Mouse (Mus musculus) regulatory T cell (primary cell): ENCODE data around the gene Tcam1.
"Not testable (repeated sequence)": the region's sequence is repeated elsewhere in the genome, so short reads cannot be mapped to it uniquely, and the experiment has no call there.

Source experiments
- in situ Hi-C: fragments of 300-600 bp; cut with MboI, MseI; formaldehyde crosslinking; loops from one replicate; pipeline ENCODE4 v1.15.1; 2025; ENCODE audit warnings: high pct_unique_total_duplicates

Tcam1 gene

GRCm38 (mm10) chr11:106276454-106276853, at the start of gene Tcam1:
Gene Tcam1, plus strand, starts transcription at chr11:106276672.
- in situ Hi-C loops, result loop anchor here (10.0 kb wide), 1 partner anchor 638 kb away; no protein-coding TSS in a partner anchor

- in situ Hi-C loops, result not testable (repeated sequence)
These were observed 42.5 kb upstream of the Tcam1 start for GRCm38 (mm10) chr11:106233978-106234377.

GRCm38 (mm10) chr11:106246834-106247233, 29.6 kb upstream of the Tcam1 start:
- in situ Hi-C loops, result no loop called here

GRCm38 (mm10) chr11:106249326-106249725, 27.1 kb upstream of the Tcam1 start:
- in situ Hi-C loops, result no loop called here

- in situ Hi-C loops, result no loop called here
These were observed 21.7 kb upstream of the Tcam1 start for GRCm38 (mm10) chr11:106254767-106255166.

- in situ Hi-C loops, result no loop called here
These were observed 21.3 kb upstream of the Tcam1 start for GRCm38 (mm10) chr11:106255174-106255573.

GRCm38 (mm10) chr11:106255685-106256451, 20.6 kb upstream of the Tcam1 start, which contains the start of the genes Ftsj3 and Psmc5:
Gene Ftsj3, minus strand, starts transcription at chr11:106256079.
Gene Psmc5, plus strand, starts transcription at chr11:106256154.
- in situ Hi-C loops, result no loop called here

GRCm38 (mm10) chr11:106256775-106257174, 19.7 kb upstream of the Tcam1 start:
- in situ Hi-C loops, result no loop called here

- in situ Hi-C loops, result no loop called here
These were observed 15.5 kb upstream of the Tcam1 start for GRCm38 (mm10) chr11:106260826-106261450.

- in situ Hi-C loops, result no loop called here
These were observed 12.5 kb upstream of the Tcam1 start for GRCm38 (mm10) chr11:106263963-106264362.

GRCm38 (mm10) chr11:106264988-106265387, 11.5 kb upstream of the Tcam1 start:
- in situ Hi-C loops, result no loop called here

GRCm38 (mm10) chr11:106265570-106265969, 10.9 kb upstream of the Tcam1 start:
- in situ Hi-C loops, result no loop called here

- in situ Hi-C loops, result no loop called here
These were observed 10.0 kb upstream of the Tcam1 start for GRCm38 (mm10) chr11:106266431-106266830.

GRCm38 (mm10) chr11:106267311-106267852, 9.1 kb upstream of the Tcam1 start:
- in situ Hi-C loops, result no loop called here

GRCm38 (mm10) chr11:106267871-106268270, 8.6 kb upstream of the Tcam1 start:
- in situ Hi-C loops, result no loop called here

GRCm38 (mm10) chr11:106268326-106269059, 8.0 kb upstream of the Tcam1 start:
- in situ Hi-C loops, result no loop called here

GRCm38 (mm10) chr11:106269060-106269431, 7.4 kb upstream of the Tcam1 start:
- in situ Hi-C loops, result no loop called here

- in situ Hi-C loops, result loop anchor here (10.0 kb wide), 1 partner anchor 644 kb away; no protein-coding TSS in a partner anchor
These were observed 5.2 kb upstream of the Tcam1 start for GRCm38 (mm10) chr11:106271131-106271793.

GRCm38 (mm10) chr11:106271794-106272643, 4.5 kb upstream of the Tcam1 start:
- in situ Hi-C loops, result loop anchor here (10.0 kb wide), 1 partner anchor 643 kb away; no protein-coding TSS in a partner anchor

GRCm38 (mm10) chr11:106272644-106273310, 3.7 kb upstream of the Tcam1 start, which contains the start of gene Smarcd2:
Gene Smarcd2, minus strand, starts transcription at chr11:106272972.
- in situ Hi-C loops, result loop anchor here (10.0 kb wide), 1 partner anchor 642 kb away; no protein-coding TSS in a partner anchor
